Mouse (Mus musculus) lung, postnatal 0 days (tissue): ENCODE measurements at regions not wholly inside any gene's neighbourhood (a gene's known extent, or its start where the extent isn't known, plus 50 kb on each side); places are given as distances from the start of the nearest gene placed in this dataset.
A peak's percentile ranks its signal among the peaks of the same experiment; 100 is the strongest.

ENCODE experiments used
- ATAC-seq: fragments of 200-750 bp; cut with Nextera tagmentation; 2 replicates; pipeline ENCODE4 v1.8.0; 2017; ENCODE audit warnings: moderate library complexity
- DNase-seq: peaks from one replicate; pipeline ENCODE4 v3.0.0-alpha.2; 2016; ENCODE audit warnings: low spot score
- H3K27ac ChIP-seq: fragments of 300-500 bp; sonication (generic); 2 replicates; pipeline ENCODE4 v1.5.1; 2014; ENCODE audit warnings: antibody characterized with exemption, mild to moderate bottlenecking, low read length, mixed read lengths
- H3K27me3 ChIP-seq: fragments of 300-500 bp; sonication (generic); replicated peaks from 2 replicates; pipeline ENCODE4 v1.6.1; 2014; ENCODE audit warnings: low read length, mixed read lengths; ENCODE audit not compliant: insufficient read depth
- H3K36me3 ChIP-seq: fragments of 300-500 bp; sonication (generic); 2 replicates; pipeline ENCODE4 v1.6.1; 2014; ENCODE audit warnings: low read length, mixed read lengths; ENCODE audit not compliant: insufficient read depth
- H3K4me1 ChIP-seq: fragments of 300-500 bp; sonication (generic); 2 replicates; pipeline ENCODE4 v1.6.1; 2014; ENCODE audit warnings: antibody characterized with exemption, low read depth, low read length, mixed read lengths; ENCODE audit not compliant: insufficient read depth
- H3K4me2 ChIP-seq: fragments of 300-500 bp; sonication (generic); replicated peaks from 2 replicates; pipeline ENCODE4 v1.6.1; 2014; ENCODE audit warnings: low read depth, mild to moderate bottlenecking, low read length, moderate library complexity, mixed read lengths
- H3K4me3 ChIP-seq: fragments of 300-500 bp; sonication (generic); 2 replicates; pipeline ENCODE4 v1.5.1; 2014; ENCODE audit warnings: low read depth, low read length
- H3K9ac ChIP-seq: fragments of 300-500 bp; sonication (generic); replicated peaks from 2 replicates; pipeline ENCODE4 v1.6.1; 2014; ENCODE audit warnings: low read depth, mild to moderate bottlenecking
- H3K9me3 ChIP-seq: fragments of 300-500 bp; sonication (generic); 2 replicates; pipeline ENCODE4 v1.6.1; 2016; ENCODE audit warnings: low read length, mixed read lengths
- CTCF ChIP-seq: IDR thresholded peaks from 2 replicates; pipeline ENCODE4 v1.5.1; 2016; ENCODE audit warnings: antibody characterized with exemption, mild to moderate bottlenecking
- EP300 ChIP-seq: IDR thresholded peaks from 2 replicates; pipeline ENCODE4 v1.6.1; 2016; ENCODE audit warnings: antibody characterized with exemption, mild to moderate bottlenecking, control low read depth
- WGBS: fragments of 180-500 bp; shearing (Covaris S2); extraction: QIAGEN DNeasy Blood & Tissue Kit; methylation state at CpG from one replicate; pipeline ENCODE4 v1.1.7; 2014; 5-methylcytosine and 5-hydroxymethylcytosine counted together

DNA sequence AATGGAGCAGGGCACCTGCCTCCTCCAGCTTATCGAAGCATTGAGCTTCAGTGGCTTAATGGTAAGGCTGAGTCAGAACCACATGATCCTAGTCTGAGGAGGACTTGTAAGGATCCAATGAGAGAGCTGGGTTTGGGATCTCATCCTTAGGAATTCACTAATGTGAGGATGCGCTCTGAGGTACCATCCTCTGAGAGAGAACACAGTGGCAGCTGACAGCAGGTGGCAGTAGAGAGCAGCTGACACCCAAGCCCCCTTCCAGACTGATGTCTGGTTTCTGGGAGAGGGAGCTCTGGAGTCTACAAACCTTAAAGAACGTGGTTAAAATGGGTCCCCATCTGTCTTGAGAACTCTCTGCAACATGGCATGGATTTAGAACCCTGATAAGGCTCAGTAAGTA lies 137.8 kb downstream of the B3glct start:
- H3K36me3 ChIP-seq: no peaks in the 10 kb centered on the region
- H3K4me3 ChIP-seq: no peak overlapping the region
- DNase-seq (peak; percentile 15), ATAC-seq (no peak)
- TF ChIP-seq EP300 (no peak), CTCF (peak; percentile 84)
- no peak overlapping the region for H3K27ac ChIP-seq
- H3K27me3 ChIP-seq: no peaks in the 10 kb centered on the region
- 19% methylated on average over 3 of the region's 3 CpGs for WGBS
- no peak overlapping the region for H3K4me2 ChIP-seq
- H3K9me3 ChIP-seq: no peaks in the 10 kb centered on the region
- H3K4me1 ChIP-seq: no peaks in the 10 kb centered on the region
- no peak overlapping the region for H3K9ac ChIP-seq

DNA sequence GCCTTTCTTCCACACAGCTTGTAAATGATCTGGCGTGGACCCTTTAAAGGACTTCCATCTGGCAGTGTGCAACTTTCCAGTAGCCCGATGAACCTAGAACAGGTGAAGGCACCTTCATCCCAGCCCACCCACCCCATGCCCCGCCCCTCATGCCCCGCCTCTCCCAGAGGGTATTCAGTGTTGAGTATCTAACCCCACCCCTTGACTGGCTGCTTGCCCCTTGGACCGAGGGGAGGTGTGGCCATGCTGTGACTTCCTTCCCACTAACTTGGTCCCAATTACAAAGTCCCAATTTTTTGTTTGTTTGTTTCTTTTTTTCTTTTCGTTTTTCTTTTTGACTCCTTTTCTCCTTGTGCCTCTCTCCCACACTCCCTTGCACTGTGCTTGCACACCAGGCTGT lies 140.8 kb downstream of the B3glct start:
- no peak for DNase-seq
- Histone ChIP-seq H3K4me1 (no peaks in the 10 kb centered on the region), H3K9me3 (no peaks in the 10 kb centered on the region), H3K9ac (no peak overlapping the region), H3K27me3 (no peaks in the 10 kb centered on the region), H3K4me2 (no peak overlapping the region), H3K4me3 (no peak overlapping the region), H3K36me3 (no peaks in the 10 kb centered on the region), H3K27ac (no peak overlapping the region)
- no peak for TF ChIP-seq EP300
- TF ChIP-seq CTCF: no peak
- no peak for ATAC-seq
- WGBS: 34% methylated on average over 6 of the region's 6 CpGs

DNA sequence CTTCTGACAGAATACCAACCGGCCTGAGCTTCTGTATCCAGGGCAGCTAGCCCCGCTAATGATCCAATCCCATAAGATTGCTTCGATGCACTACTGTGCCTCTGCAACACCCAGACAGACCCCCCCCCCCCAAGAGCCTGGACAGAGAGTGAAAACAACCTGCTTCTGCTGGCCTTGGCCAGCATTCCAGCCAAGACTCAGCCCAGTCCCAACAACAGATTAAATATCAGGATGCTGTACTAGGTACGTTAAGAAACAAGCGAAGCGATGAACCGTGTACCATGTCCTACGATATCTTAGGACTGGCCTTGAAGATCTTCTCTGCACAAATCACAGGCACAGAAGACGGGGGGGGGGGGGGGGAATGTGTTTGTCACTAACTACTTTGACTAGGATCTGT lies 145.8 kb downstream of the B3glct start:
- no peak for DNase-seq
- no peaks in the 10 kb centered on the region for H3K4me1 ChIP-seq
- no peaks in the 10 kb centered on the region for H3K9me3 ChIP-seq
- H3K4me2 ChIP-seq: no peak overlapping the region
- H3K27ac ChIP-seq: no peak overlapping the region
- TF ChIP-seq CTCF: no peak
- ATAC-seq: no peak
- WGBS: 79% methylated on average over 9 of the region's 9 CpGs
- no peak overlapping the region for H3K4me3 ChIP-seq
- H3K36me3 ChIP-seq: no peaks in the 10 kb centered on the region
- no peak overlapping the region for H3K9ac ChIP-seq
- no peaks in the 10 kb centered on the region for H3K27me3 ChIP-seq

DNA sequence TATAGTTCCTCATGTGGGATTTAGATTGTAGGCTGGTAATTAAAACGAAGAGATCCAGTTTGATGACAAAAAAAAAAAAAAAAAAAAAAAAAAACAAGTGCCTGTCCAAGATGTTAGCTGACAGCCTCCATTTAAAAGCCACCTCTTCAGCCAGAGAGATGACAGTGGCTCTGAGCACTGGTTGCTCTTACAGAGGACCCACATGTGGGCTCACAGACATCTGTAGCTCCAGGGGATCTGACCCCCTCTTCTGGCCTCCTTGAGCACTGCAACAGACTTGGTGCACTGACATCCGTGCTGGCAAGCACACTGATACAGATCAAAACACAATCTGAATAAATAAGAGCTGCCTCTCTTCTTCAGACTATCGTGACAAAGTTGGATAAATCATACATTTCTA lies 149.6 kb downstream of the B3glct start:
- Histone ChIP-seq H3K4me2 (no peak overlapping the region), H3K27me3 (no peaks in the 10 kb centered on the region), H3K27ac (no peak overlapping the region), H3K4me3 (no peak overlapping the region), H3K36me3 (no peaks in the 10 kb centered on the region), H3K4me1 (peaks cover 3% of the 10 kb centered on the region; the same call in 1 of the 2 replicates), H3K9me3 (no peaks in the 10 kb centered on the region), H3K9ac (no peak overlapping the region)
- 30% methylated on average over 3 of the region's 3 CpGs for WGBS
- ATAC-seq (no peak), DNase-seq (no peak)
- no peak for TF ChIP-seq EP300
- peak; percentile 32 for TF ChIP-seq CTCF

DNA sequence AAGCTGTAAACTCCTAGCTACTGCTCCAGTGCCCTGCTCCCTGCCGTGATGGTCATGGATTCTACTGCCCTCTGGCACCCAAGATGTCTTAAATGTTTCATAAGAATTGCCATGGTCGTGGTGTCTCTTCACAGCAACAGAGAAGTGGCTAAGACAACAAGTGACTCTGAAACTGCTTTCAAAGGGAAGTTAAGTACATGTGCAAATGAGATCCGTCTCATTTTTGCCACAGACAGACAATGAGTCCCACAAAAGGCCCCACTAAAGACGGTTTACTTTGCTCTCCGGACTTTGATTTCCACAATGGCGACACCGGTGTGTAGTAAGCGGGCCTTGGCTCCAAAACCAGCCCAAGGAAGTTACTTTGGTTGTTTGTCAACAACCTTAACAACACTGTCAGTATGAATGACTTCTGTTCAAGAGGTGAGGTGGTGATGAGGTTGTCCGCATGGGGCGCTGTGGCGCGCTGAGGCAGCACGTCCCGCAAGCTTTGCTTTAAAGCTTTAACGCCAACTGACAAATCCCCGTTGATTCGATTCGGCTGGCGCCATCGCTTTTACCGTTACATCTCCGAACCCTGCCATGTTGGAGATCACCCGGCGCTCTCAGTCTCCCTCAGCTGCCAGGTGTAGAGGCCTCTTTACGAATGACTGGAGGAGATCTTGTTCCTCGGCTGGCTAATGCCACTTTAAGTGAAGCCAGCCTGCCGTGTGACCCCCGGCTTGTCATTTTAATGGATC lies 153.3 kb downstream of the B3glct start:
- Histone ChIP-seq H3K4me2 (peak overlapping the region; percentile 61), H3K9ac (no peak overlapping the region), H3K36me3 (no peaks in the 10 kb centered on the region), H3K27ac (no peak overlapping the region), H3K4me3 (peak overlapping the region; percentile 33), H3K4me1 (peaks cover 3% of the 10 kb centered on the region; the same call in 1 of the 2 replicates), H3K9me3 (no peaks in the 10 kb centered on the region), H3K27me3 (no peaks in the 10 kb centered on the region)
- WGBS: 4% methylated on average over 28 of the region's 28 CpGs
- TF ChIP-seq CTCF: peak; percentile 85
- TF ChIP-seq EP300: no peak
- ATAC-seq (no peak), DNase-seq (peak; percentile 67)

DNA sequence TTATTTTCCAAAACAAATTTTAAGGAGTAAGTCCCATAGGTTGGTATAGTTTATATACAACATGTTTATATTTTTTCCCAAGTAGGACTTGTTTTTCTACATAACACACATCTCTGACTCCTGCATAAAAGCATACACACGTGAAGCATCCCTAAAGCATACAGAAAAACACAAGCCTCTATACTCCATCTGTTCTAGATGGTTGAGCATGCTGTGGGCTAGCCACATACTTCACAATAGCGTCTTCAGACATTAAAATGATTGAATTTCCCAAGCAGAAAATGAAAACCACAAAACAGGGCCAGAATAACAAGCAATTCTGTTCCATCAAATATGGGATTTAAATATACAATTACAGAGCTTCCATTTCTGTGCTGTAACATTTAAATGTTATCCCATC lies 159.3 kb downstream of the B3glct start:
- H3K4me1 ChIP-seq: no peaks in the 10 kb centered on the region
- no peak overlapping the region for H3K4me3 ChIP-seq
- no peak overlapping the region for H3K4me2 ChIP-seq
- ATAC-seq (no peak), DNase-seq (no peak)
- no peak overlapping the region for H3K27ac ChIP-seq
- 66% methylated on average over 2 of the region's 2 CpGs for WGBS
- no peaks in the 10 kb centered on the region for H3K9me3 ChIP-seq
- H3K36me3 ChIP-seq: no peaks in the 10 kb centered on the region
- no peak for TF ChIP-seq EP300
- no peak for TF ChIP-seq CTCF
- no peak overlapping the region for H3K9ac ChIP-seq
- no peaks in the 10 kb centered on the region for H3K27me3 ChIP-seq
